Mouse (Mus musculus) left cerebral cortex, adult 11 months (tissue): Measurements from ENCODE around the gene Gpatch3.

Source experiments
- DNase-seq: peaks from one replicate; pipeline ENCODE4 v3.0.0; 2022; ENCODE audit warnings: low spot score

Gene Gpatch3

GRCm38 (mm10) chr4:133584059-133584951 lies 9.8 kb downstream of the Gpatch3 start, which contains the start of gene Gpn2:
Gene Gpn2, plus strand, starts transcription at chr4:133584362.
- peak; percentile 66 for DNase-seq

GRCm38 (mm10) chr4:133592570-133592969 lies 18.0 kb downstream of the Gpatch3 start:
- DNase-seq: no peak

DNA sequence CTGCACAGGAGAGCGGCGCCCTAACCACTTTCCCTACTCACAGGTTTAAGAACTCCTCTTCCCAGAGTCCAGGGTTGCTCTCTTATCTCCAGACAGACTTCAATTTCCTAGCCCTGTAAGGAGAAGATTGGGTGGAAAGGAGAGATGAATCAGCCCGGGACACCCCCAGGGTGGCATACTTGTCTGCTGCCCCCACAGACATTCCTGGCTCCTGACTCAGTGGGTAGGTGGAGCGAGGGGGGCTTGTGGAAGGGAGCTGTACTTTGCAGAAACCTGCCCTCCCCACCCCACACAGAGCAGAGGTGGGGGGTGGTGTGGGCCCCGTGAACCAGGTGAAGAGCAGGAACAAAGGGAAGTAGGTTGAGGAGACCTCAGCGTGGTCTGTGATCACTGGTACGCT lies 21.0 kb downstream of the Gpatch3 start:
- DNase-seq: no peak

DNA sequence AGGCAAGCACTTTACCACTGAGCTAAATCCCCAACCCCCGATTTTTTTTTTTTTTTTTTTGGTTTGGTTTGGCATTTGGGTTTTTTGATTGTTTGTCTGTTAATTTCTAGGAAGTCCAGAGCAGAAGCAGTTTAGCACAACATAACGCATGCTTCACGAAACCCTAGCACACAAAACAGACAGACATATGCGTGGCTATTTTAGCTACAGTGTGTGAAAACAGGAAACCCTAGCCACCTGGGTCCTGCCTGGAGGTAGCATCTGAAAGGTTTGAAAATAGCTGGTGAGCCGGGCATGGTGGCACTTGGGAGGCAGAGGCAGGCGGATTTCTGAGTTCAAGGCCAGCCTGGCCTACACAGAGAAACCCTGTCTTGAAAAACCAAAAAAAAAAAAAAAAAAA lies 21.5 kb downstream of the Gpatch3 start:
- no peak for DNase-seq

- DNase-seq: no peak
Observed at GRCm38 (mm10) chr4:133598616-133599015, 24.1 kb downstream of the Gpatch3 start.

DNA sequence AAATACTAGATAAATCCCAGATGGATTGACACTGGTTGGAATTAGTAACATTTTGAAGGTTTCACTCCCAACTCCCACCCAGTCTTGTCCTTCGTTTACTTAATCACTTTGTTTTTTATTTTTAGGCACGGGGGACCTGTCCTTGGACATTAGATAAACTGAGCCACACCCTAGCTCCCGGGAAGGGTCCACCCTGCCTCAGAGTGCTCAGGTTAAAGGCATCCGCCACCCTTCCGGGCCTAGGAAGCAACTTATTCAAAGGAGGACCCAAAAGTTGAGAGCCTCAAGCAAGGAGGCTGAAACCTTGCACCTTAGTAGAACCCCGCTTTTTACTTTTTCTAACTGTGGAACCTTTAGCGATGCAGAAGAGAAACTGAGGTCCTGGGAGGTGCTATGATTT lies 24.6 kb downstream of the Gpatch3 start:
- DNase-seq: no peak

DNA sequence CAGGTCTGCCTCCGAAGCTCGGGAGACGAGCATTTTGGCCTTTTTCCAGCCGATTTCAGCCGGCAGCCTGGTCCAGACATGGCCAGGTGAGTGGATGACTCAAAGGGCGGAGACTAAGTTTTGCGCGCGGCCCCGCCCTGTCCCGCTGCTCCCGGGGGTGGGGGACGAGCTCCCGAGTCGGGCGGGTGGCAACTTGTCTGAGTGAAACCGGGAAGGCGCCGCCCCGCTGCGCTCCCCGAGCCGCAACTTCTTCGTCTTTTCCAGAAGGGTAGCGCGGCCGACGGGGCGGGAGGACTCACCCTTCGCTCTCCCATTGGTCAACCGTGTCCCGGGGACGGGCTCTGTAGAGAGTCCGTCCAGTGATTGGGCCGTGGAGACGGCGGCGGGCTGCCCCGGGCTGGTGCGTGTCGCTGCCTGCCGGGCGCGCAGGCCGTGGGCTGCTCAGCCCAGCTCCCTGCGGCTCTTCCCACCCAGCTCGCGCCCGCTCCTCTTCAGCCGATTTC lies 25.1 kb downstream of the Gpatch3 start:
- peak; percentile 61 for DNase-seq

GRCm38 (mm10) chr4:133600306-133600705 lies 25.8 kb downstream of the Gpatch3 start:
- no peak for DNase-seq

GRCm38 (mm10) chr4:133601721-133602218 lies 27.2 kb downstream of the Gpatch3 start, which contains the start of gene Sfn:
Gene Sfn, minus strand, starts transcription at chr4:133602168.
- DNase-seq: no peak

GRCm38 (mm10) chr4:133603056-133603455 lies 28.5 kb downstream of the Gpatch3 start:
- DNase-seq: no peak

GRCm38 (mm10) chr4:133604175-133604574 lies 29.6 kb downstream of the Gpatch3 start:
- no peak for DNase-seq

DNA sequence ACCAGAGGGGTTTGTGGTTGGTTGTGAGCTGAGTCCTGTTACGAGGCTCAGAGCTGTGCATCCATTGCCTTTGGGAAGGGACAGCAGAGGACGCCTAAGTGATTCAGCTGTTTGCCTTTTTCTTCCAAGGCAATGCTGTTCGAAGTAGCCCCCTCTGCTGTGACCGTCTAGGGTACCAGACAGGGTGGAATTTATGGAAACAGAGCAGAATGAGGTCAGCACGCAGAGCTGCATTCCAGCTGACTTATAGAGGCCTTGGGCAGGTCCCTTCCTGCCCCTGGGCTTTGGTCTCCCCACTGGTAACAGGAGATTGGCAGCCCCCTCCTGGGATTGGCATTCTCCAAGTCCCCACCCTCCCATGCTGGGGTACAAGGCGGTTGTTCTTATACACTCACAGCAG lies 30.3 kb downstream of the Gpatch3 start:
- no peak for DNase-seq

DNA sequence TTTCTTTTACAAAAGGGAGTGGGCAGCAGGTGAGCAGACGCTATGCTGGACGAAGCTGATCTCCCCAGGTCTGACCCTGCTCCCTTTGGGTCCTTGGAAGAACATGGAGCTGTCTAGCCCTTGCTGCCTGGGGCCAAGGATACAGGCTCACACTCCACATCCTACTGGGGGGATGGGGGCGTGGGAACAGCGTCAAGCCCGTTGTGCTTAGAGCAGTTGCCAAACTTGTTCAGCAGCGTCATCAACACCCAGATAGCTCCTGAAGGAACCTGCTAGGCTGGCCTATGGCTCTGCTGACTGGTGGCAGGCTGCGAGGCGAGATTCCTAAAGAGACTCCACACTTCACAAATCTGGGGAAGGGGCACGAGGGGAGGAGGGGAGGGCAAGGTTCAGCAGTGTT lies 30.8 kb downstream of the Gpatch3 start:
- no peak for DNase-seq

- DNase-seq: no peak
Observed at GRCm38 (mm10) chr4:133607284-133607683, 32.7 kb downstream of the Gpatch3 start.

GRCm38 (mm10) chr4:133609719-133610118 lies 35.2 kb downstream of the Gpatch3 start:
- peak; percentile 50 for DNase-seq

GRCm38 (mm10) chr4:133611815-133612214 lies 37.3 kb downstream of the Gpatch3 start:
- DNase-seq: no peak

DNA sequence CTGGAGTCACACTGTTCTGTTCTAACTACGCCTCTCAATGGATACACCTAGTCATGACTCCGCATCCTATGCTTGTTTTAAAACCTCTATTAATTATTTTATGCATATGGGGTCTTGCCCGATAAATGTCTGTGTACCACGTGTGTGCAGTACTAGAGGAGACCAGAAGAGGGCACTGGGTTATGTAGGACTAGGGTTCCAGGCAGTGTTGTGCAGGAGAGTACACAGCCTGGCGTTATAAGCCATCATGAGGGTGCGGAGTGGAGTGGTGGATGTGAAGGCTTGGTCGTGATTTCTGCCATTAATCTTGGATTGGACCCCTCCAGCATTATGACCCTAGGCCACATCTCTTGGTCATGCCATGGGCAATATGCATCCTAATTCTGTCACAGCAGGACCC lies 37.9 kb downstream of the Gpatch3 start:
- no peak for DNase-seq

GRCm38 (mm10) chr4:133613026-133613425 lies 38.5 kb downstream of the Gpatch3 start:
- no peak for DNase-seq

DNA sequence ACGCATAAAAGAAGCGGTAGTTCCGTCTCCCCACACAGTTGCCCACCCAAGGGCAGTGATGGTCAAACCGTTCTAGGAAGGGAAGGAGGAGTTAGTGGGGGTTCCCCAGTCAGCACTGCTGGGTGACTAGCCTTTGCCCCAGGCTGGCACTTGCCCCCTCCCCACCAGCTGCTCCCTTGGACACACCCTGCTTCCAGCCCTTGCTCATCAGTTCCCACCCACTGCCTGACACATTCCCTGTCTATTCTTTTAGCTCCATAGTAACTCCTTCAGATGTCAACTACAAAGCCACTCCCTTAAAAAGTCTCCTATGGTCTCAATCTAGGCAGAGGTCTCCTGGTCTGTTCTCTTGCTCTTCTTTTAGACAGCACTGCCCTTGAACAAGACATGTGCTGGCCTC lies 39.3 kb downstream of the Gpatch3 start:
- no peak for DNase-seq

- DNase-seq: peak; percentile 68
Observed at GRCm38 (mm10) chr4:133614274-133614761, 39.8 kb downstream of the Gpatch3 start.

- no peak for DNase-seq
Observed at GRCm38 (mm10) chr4:133615416-133615815, 40.9 kb downstream of the Gpatch3 start.

DNA sequence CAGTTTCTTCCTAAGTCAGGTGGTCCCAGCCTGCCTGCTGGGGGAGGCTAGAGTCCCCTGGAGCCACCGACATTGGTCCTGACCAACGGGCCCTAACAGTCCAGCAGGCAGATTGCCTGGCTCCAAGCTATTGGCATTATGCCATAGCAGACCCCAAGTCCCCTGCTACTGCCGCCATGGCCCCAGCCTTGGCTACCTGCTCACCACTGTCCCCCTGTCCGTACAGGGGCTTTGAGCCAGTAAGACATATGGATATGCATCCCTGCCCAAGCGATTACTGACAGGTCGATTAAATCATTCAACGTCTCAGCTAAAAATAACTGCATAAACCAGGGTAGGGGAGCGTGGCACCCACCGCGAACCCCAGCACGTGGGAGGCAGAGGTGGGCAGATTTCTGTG lies 43.4 kb downstream of the Gpatch3 start:
- no peak for DNase-seq

DNA sequence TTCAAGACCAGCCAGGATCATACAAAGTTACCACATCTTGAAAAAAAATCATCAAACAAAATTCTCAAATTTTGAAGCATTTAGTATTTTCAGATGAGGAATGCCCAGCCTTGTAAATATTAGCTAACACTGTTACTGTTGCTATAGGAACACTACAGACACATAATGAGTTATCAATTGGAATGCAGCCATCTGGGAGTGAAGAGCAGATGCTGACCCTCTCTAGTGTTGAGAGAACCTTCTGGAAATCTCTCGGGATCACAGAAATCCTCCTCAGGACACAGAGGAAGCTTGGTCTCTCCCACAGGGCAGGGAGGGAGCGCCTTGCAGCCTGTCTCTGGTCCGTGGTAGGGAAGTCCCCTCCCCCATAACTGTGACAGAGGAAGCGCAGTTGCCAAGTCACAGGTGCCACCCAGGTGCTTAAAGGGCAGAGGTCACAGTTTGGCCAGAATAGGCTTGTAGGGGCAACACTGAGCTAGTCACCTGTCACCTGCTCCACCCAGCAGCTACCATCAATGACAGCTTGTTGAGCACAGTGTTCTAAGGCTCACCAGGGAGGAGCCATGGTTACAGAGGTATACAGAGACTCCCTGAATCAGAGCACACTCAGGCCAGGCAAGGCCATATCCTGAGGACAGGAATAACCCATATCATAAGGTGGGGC lies 45.1 kb downstream of the Gpatch3 start:
- no peak for DNase-seq
